Mouse (Mus musculus): ENCODE measurements around the gene Pfkfb3. TPM values are rescaled to one million over a fixed set of nuclear protein-coding genes. Genes with fewer than 3 reads are reported as not detected.

The Pfkfb3 gene
- polyA plus RNA-seq (2017; shearing (Covaris generic)): 14.7 TPM

DNA sequence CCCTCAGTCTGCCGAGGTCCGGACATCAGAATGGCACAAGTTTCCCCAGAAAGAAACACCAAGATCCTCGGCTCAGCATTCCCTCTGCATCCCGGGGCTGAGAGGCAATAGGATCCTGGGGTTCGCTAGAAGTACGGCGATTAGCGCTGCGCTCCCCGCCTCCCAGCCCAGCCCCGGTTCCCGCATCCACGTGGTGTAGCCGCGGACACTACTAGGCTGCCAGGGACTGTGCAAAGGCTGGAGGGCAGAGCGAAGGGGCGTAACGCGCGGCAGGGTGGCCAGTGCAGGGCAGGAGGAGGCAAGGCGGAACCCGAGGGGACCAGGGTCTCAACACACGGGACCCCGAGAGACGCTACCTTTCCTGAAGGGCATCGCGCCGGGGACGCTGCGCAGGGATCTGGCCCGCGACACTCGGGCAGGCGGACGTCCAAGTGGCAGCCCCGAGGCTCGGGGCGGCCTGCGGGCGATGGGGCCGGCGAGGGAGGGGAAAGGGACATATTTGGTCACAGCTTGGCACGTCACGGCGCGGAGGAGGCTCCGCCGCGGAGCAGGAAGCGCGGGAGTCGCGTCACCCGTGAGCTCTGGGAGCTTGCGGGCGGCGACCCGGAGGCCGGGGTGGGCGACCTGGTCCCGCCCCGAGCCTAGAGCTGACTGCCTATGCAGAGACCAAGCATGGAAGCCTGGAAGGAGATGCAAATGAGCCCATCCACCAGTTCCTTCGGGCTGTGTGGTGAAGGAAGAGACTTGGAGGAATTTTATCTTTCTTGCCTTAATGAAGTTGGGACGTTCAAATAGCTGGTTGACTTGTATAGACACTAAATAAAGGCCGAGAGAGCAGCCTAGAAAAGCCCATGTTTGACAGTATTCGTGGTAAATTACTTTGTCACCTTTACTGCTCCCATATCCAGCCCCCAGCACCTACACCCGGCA lies at the start of gene Pfkfb3:
Pfkfb3 (minus strand) TSS at position 607 of the 930 bp plus-strand sequence.

Other genes starting within 250 kb of the Pfkfb3 start
- gene Rbm17, start 50.1 kb upstream of the Pfkfb3 start, polyA plus RNA-seq (2017; shearing (Covaris generic)): 28.8 TPM
- not detected for gene Gm17490, start 72.2 kb upstream of the Pfkfb3 start, polyA plus RNA-seq (2017; shearing (Covaris generic))
- 403 TPM for gene Il2ra, start 88.7 kb upstream of the Pfkfb3 start, polyA plus RNA-seq (2017; shearing (Covaris generic))
- gene Il15ra, start 151.2 kb upstream of the Pfkfb3 start, polyA plus RNA-seq (2017; shearing (Covaris generic)): 33.9 TPM
- gene Fbh1, start 223.5 kb upstream of the Pfkfb3 start, polyA plus RNA-seq (2017; shearing (Covaris generic)): 88.4 TPM
- gene Ankrd16, start 223.8 kb upstream of the Pfkfb3 start, polyA plus RNA-seq (2017; shearing (Covaris generic)): 88.1 TPM

Measured in CD4-positive, CD25-positive, alpha-beta regulatory T cell, adult 9 weeks (primary cell).